Mouse (Mus musculus): ENCODE data around the gene Slc23a2. TPM values are rescaled to one million over a fixed set of nuclear protein-coding genes. Genes with fewer than 3 reads are reported as not detected.

Gene Slc23a2
- total RNA-seq, 2 experiments from 2014 or later = 6.7 to 7.5 TPM

DNA sequence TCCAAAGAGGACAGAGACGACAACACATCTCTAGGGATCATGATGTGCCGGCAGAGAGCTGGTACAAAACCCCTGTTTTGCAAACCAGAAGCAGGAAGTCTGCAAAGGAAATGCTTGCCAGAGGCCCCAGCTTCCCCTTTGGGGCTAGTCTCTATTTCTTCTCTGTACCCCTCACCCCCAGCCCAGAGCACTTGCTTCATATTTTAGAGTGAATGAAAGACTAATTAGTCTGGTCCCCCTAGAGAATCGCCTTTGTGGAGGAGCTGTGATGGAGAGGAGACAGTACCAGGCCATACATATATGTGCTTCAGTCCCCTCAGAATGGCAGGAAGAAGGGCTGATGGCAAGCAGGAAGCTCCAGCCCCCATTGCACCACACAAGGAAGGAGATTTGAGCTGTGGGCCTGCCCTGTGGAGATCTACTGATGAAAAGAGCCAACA lies 125.5 kb downstream of the Slc23a2 start:
- DNase-seq = no peak

DNA sequence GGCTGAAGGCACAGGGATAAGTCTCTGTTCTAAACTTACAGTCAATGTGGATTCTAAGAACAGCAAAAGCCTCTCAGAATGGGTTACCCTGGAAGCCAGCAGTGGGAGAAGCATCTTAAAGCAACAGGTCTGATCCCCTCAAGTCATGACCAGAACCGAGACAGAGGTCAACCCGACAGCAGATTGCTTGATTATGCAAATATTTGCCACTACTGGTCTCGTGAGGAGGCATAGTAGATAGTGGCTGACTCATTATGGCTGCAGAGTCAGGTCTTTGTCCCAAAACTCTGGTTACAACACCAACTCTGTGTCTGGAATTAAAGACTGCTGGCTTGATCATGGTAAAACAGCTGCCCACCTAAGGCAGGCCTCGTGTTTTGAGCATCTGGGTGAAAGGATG lies 126.8 kb downstream of the Slc23a2 start:
- DNase-seq = no peak

GRCm38 (mm10) chr2:132017611-132018010 lies 127.3 kb downstream of the Slc23a2 start:
- peak; percentile 52 for DNase-seq

GRCm38 (mm10) chr2:132016034-132016433 lies 128.9 kb downstream of the Slc23a2 start:
- no peak for DNase-seq

- no peak for DNase-seq
Measured at GRCm38 (mm10) chr2:132013152-132013551, 131.8 kb downstream of the Slc23a2 start.

- DNase-seq = no peak
Measured at GRCm38 (mm10) chr2:132010781-132011180, 134.1 kb downstream of the Slc23a2 start.

- no peak for DNase-seq
Measured at GRCm38 (mm10) chr2:132008186-132008585, 136.7 kb downstream of the Slc23a2 start.

DNA sequence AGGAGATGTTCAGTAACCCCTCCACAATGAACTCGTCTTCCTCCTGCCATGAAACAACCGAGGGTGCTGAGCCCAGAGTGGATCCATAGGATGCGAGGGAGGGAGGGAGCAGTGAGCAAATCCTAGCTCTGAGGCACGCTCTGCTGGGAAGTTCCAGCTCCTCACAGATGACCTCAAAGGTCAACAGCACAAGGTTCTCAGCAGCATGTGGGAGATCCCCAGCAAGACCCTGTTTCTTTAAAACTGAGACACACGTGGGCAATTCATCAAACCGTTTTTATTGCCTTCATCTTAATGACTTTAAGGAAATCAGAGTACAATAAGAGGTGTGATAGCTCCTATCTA lies 137.5 kb downstream of the Slc23a2 start:
- no peak for DNase-seq

DNA sequence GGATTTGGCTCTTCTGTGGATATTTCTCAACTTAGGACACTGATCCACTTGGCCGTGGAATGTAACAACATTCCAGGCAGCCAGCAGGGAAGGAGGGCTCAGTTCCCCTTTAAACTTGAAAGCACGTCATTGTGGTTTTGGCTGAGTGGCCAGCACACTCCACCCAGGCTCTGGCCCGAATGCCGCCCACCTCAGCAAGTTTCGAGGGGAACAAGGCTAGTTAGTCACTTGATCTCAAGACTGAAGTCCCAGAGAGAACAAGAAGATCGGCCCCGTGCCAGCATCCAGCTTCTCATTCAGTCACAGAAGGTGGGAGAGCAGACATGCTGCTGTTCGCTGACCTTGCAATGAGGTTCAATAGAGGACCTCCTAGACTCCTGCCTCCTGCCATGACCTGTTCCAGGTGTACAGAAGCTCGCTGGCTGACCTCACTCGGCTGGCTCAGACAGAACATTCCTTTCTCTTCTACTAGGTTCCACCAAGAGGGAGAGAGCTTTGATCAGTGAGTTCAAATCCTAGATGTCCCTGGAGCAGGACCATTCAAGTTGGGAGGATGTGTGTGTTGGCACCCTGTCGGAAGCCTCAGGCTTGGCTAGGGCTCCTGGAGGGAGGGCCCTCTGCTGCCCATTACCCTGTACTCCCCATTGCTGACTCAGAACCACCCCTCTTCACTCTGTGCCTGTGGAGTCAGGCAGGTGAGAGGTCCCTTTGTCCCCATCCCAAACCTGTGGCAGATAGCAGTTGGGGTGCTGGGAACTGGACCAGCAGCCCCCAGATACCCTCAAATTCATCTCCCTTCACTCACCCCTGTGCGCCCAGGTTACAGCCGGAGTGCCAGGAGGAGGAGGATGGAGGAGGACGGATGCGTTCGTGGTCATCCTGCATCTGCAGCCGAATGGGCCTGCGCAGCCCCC lies 138.1 kb downstream of the Slc23a2 start:
- DNase-seq = peak; percentile 88

- DNase-seq = peak; percentile 27
Measured at GRCm38 (mm10) chr2:132005445-132005844, 139.5 kb downstream of the Slc23a2 start.

- no peak for DNase-seq
Measured at GRCm38 (mm10) chr2:132004495-132005136, 140.3 kb downstream of the Slc23a2 start.

- no peak for DNase-seq
Measured at GRCm38 (mm10) chr2:132003916-132004315, 141.0 kb downstream of the Slc23a2 start.

Other genes starting within 250 kb of the Slc23a2 start
- 100 to 1,000 TPM in 1 of 2 experiments, 10 to 100 TPM in 1; 71.2 to 113 TPM for gene Prnp, start 235.2 kb downstream of the Slc23a2 start, total RNA-seq (2021)
- under 1 TPM in 1 of 2 experiments, not detected in 1; 0.23 TPM for gene Prn, start 235.2 kb downstream of the Slc23a2 start, total RNA-seq (2021)
- gene Prnd, start 194.2 kb downstream of the Slc23a2 start, total RNA-seq (2021) = 1 to 10 TPM in 1 of 2 experiments, under 1 TPM in 1; 0.97 to 1.6 TPM
- 1 to 10 TPM; 5.7 to 6.8 TPM for gene Rassf2, start 114.8 kb downstream of the Slc23a2 start, total RNA-seq (2021)
- 10 to 100 TPM; 21.1 to 22.5 TPM for gene Tmem230, start 102.7 kb upstream of the Slc23a2 start, total RNA-seq (2021)
- 10 to 100 TPM; 18.4 to 22.9 TPM for gene Pcna, start 108.2 kb upstream of the Slc23a2 start, total RNA-seq (2021)
- gene Cds2, start 118.0 kb upstream of the Slc23a2 start, total RNA-seq (2021) = 10 to 100 TPM; 12.5 to 16.8 TPM
- gene Prokr2, start 240.3 kb upstream of the Slc23a2 start, total RNA-seq (2021) = not detected

All from gastrocnemius, postnatal 25 days (tissue).